Mouse (Mus musculus): Measurements from ENCODE around the gene Anks1.

GRCm38 (mm10) chr17:27953136-27953535 lies 44.0 kb downstream of the Anks1 start:
- TF ChIP-seq ZNF384 (IDR thresholded peaks at IDR 0.05; ENCODE audit: low read depth, low read length) (no peak), ZC3H11A (IDR thresholded peaks at IDR 0.05; ENCODE audit: borderline replicate concordance, low read depth, low read length) (no peak)
